Mouse (Mus musculus) mammary gland, adult 2 months (tissue): ENCODE results near the gene Steap2. TPM values are rescaled to one million over a fixed set of nuclear protein-coding genes. Genes with fewer than 3 reads are reported as not detected.

Experiments used
- polyA plus RNA-seq: library from polyadenylated mRNA; depleted of rRNA; stranded (reverse); fragments of >200 nt; gene quantifications from 2 replicates; pipeline ENCODE4 v1.2.3, GENCODE M21; 2012; ENCODE audit warnings: low replicate concordance; rRNA removed

Gene Steap2
- polyA plus RNA-seq: 3.4 and 6.7 TPM in 2 replicates

DNA sequence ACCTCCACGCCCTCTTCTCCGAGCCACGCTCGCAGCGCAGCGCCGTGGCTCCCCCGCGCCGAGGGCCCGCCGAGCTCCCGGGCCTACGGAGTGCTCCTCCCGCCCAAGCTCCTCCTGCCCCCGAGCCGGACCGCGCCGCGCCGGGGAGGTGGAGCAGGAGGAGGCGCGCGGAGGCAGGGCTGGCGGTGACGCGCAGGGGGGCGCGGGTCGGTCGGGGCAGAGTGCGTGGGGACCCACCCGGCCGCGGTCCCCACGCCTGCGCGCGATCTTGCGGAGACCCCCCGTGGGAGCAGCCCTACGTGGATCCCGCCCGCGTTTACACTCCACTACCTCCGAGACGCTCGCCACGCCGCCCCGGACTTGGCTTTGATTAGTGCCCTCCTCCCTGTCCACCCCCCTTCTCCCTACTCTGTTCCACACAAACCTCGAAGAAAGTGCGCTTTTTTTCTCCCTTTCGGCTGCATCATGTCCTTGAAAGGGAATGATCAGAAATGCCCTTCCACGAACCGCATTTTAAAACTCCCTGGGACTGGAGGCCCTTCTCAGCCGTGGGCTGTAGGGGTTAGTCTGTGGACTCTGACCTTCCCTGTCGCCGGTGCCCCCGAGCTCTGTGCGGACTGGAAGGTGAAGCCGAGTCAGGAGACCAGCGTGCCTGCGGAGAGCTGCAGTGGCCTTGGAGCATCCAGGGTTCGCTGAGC, at the start of gene Steap2:
Gene Steap2 (minus strand): TSS at position 623 of the 698 bp plus-strand sequence.

DNA sequence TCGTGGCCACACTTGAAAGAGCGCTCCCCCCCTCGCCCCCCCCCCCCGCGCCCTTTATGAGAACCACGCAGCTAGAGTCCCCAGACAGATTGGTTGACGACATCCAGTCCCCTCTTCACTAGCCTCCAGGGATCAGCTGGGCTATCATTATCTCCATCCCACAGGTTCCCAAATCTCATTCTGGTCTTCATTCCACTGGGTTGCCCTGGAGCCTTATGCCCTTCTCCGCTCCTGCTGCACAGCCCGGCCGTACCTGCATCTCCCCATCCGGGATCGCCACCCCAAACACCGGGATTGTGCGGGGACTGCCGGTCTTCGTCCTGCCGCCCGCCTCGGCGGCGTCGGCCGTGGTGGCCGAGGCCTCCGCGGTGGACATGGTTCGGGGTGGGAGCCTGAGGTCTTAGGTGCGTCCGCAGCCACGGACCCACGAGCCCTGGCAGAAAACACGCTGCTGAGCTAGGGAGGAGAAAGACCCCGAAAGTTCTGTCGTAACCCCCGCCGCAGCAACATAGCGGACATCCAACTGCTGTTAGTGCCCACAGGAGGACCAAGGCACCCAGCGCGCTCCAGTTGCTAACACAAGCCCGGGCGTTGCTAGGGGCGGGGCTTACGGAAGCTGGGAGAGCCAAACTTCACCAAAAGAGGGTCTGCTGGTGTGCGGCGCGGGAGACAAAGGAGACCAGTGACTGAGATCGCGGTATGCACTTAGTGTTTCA, 30.6 kb downstream of the Steap2 start, which contains the start of gene Cfap69:
Gene Cfap69 (minus strand): TSS at position 585 of the 716 bp plus-strand sequence.

Other genes with a start within 250 kb of the Steap2 start
- not detected in 2 replicates for gene 1700015F17Rik, start 215.4 kb downstream of the Steap2 start, polyA plus RNA-seq
- 11.3 and 21.2 TPM in 2 replicates for gene Cldn12, start 179.6 kb downstream of the Steap2 start, polyA plus RNA-seq
- 1.2 and 3.4 TPM in 2 replicates for gene Gtpbp10, start 135.0 kb downstream of the Steap2 start, polyA plus RNA-seq
- 0.47 and 0.62 TPM in 2 replicates for gene Gm8773, start 120.8 kb downstream of the Steap2 start, polyA plus RNA-seq
- 0.37 and 0.56 TPM in 2 replicates for gene Cfap69, start 30.3 kb downstream of the Steap2 start, polyA plus RNA-seq
- 0.35 and 0.76 TPM in 2 replicates for gene Steap1, start 54.7 kb upstream of the Steap2 start, polyA plus RNA-seq